Mouse (Mus musculus) heart, adult 10 weeks (tissue): ENCODE measurements around the gene Gm13090. TPM values are rescaled to one million over a fixed set of nuclear protein-coding genes. Genes with fewer than 3 reads are reported as not detected.

Experiments used
- polyA plus RNA-seq: library from polyadenylated mRNA; stranded (reverse); fragments of 350-450 nt; fragmentation: Illumina TruSeq; extraction: RNeasy Lipid Tissue Mini Kit (QIAGEN cat#74804); gene quantifications from one replicate; pipeline ENCODE4 v1.2.3, GENCODE M21; 2014; ENCODE audit warnings: low read depth, low replicate concordance

Gene Gm13090
- polyA plus RNA-seq = 1.4 TPM

GRCm38 (mm10) chr4:151089270-151089669 lies at the start of gene Gm13090:
Gene Gm13090 (plus strand): TSS chr4:151089570.

DNA sequence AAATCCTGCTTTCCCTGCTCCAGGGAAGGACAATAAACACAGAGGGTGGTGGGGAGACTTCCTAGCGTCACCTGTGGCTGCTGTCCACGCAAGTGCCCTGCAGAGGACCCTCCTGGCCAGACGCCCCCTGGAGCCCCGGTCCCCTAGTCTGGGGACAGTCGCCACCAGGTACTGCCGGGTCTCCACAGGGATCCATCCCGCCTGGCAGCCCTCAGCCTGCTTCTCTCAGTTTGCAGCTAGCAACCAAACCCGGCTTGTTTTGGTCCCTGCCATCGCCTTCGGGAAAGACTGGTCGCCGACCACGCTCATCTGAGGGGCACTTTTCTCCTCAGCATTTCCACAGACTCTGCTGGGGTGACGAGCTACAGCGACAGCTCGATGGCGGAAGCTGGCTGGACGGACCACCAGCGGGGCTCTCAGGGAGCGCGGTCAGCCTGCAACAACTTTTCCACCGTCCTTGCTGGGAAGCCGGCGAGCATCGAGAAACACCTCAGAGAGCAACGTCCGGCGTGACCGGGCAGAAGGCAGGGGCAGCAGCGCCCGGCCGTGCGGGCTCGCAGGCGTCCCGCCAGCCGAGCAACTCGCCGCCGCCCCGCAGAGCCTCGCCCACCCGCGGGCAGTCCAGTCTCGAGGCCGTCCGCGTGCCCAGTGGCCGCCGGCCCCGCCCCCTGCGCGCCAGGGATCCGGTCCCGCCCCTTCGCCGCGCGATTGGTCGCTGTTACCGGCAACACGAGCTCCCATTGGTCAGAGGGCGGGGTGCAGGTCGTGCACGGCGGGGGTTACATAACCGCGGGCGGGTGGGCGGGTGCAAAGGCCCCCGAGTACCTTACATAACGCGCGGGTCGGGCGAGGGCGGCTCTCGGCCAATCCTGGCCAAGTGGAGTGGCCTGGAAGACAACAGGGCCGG lies 45.1 kb upstream of the Gm13090 start, which contains the start of gene Per3:
TSS of gene Per3 (minus strand) at position 629 of the 907 bp plus-strand sequence.

DNA sequence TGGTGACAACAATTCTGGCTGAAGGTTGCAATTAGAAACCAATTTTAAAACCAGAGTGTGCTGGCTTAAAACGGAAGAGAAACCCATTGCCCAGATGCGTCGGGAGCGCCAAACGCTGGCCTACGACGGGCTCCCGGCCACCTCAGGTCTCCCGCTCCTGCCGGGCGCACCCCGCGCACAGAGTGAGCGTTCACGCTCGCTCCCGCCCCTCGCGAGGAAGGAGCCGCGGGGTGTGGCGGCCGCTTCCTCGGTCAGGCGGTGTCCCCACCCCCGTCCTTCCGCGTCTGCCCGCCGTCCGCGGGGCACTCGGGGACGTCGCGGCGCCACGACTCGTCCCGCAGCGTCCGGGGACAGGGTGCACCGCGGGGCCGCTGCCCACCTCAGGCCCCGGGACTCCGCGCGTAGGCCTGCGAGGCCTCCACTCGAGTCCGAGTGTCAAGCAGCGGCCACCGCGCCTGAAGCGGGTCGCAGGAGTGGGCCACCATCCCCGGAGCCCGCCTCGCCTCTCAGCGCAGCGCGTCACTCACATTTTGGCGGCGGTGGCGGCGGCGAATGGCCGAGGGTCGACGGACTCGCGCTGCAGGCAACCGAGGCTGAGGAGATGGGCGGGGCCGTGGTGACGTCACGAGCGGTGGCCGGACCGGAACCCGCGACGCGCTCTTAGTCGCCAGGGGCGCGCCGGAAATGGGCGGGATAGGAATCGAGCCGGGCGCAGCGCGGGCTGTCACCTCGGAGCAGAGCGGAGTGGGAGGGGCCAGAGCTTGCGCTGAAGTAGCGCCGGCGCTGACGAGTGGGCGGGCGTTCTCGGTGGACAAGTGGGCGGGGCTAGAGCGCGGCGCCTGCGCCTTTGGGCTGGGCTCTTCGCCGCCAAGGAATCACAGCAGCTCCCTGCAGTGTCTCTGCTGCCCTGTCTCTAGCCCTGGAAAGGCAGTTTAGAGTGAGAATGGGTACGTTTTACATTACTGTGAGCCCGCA lies 31.7 kb upstream of the Gm13090 start, which contains the start of gene Vamp3:
TSS of gene Vamp3 (minus strand) at position 617 of the 975 bp plus-strand sequence.

Other genes with a start within 250 kb of the Gm13090 start
- gene Errfi1, start 235.7 kb upstream of the Gm13090 start, polyA plus RNA-seq = 23.1 TPM
- gene Park7, start 175.1 kb upstream of the Gm13090 start, polyA plus RNA-seq = 265 TPM
- not detected for gene Tnfrsf9, start 175.0 kb upstream of the Gm13090 start, polyA plus RNA-seq
- not detected for gene Uts2, start 92.5 kb upstream of the Gm13090 start, polyA plus RNA-seq
- 6.5 TPM for gene Per3, start 44.9 kb upstream of the Gm13090 start, polyA plus RNA-seq
- 59.5 TPM for gene Vamp3, start 31.6 kb upstream of the Gm13090 start, polyA plus RNA-seq